In the genomic region with DNA sequence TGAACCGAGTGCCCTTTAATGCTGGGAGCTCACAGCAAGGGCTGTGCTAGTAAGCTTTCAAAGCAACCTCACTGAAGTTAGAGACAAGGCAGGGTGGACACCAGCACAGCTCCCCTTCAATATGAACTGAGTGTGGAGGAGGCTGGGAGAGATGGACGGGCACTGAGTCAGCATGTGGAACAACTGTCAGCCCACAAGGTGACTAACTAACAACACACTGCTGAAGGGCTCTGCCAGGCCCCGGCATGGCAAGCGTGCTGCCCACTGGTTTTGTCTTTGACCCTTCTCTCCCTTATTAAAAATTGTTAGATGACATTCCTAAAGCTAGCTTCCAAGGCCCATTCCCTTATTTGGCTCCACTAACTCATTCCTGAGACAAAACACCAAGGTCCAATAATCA, we compare ENCODE assay signal across 2 mouse cellular contexts.
A peak's percentile ranks its signal among the peaks of the same experiment; 100 is the strongest.
TF ChIP-seq lines count a peak whose summit lies in the region.

No protein-coding gene starts in this region.

TF ChIP-seq in C2C12, 6 proteins besides CTCF, POLR2A, EP300 and RAD21 (continued from another document):
- TF ChIP-seq USF1 (IDR thresholded peaks at IDR 0.05; ENCODE audit: low read depth): no peak
- TF ChIP-seq MYOD1 (IDR thresholded peaks at IDR 0.05; ENCODE audit: control insufficient read depth, insufficient read length, low read depth): peak; percentile 41
- TF ChIP-seq FOSL1 (IDR thresholded peaks at IDR 0.05; ENCODE audit: insufficient read depth, low read length, poor library complexity, severe bottlenecking): peak; percentile 3

TF ChIP-seq in myocyte, 11 proteins besides CTCF, POLR2A, EP300 and RAD21 (continued from another document):
- TF ChIP-seq MYOG (IDR thresholded peaks at IDR 0.05; ENCODE audit: control insufficient read depth in 1 of 3, insufficient read depth in 1 of 3, insufficient read length in 2 of 3, low read depth in 2 of 3): peak in 1 of 3 experiments; percentile 63
- no peak for TF ChIP-seq TCF12 (IDR thresholded peaks at IDR 0.05; ENCODE audit: insufficient read depth, poor library complexity, severe bottlenecking)
- no peak for TF ChIP-seq TCF3 (IDR thresholded peaks at IDR 0.05; ENCODE audit: insufficient read length, low read depth)
- TF ChIP-seq E2F4 (IDR thresholded peaks at IDR 0.05; ENCODE audit: insufficient read depth): no peak
- TF ChIP-seq REST (IDR thresholded peaks at IDR 0.05; ENCODE audit: insufficient read depth, insufficient read length): no peak
- TF ChIP-seq MYOD1 (IDR thresholded peaks at IDR 0.05; ENCODE audit: control insufficient read depth in 1 of 3, insufficient read length in 2 of 3, low read depth in 2 of 3): no peak
